Mouse (Mus musculus) small intestine, adult 2 months (tissue): ENCODE results near the gene Gls. TPM values are rescaled to one million over a fixed set of nuclear protein-coding genes. Genes with fewer than 3 reads are reported as not detected.

ENCODE experiments used
- H3K27ac ChIP-seq: fragments of 200-500 bp; 2 replicates; pipeline ENCODE4 v1.5.1; 2012; ENCODE audit warnings: low read depth, low read length, control low read depth, inconsistent platforms; ENCODE audit not compliant: insufficient read depth
- H3K27me3 ChIP-seq: fragments of 200-500 bp; 2 replicates; pipeline ENCODE4 v1.6.1; 2012; ENCODE audit warnings: mild to moderate bottlenecking, moderate library complexity, low read length, inconsistent platforms; ENCODE audit not compliant: control insufficient read depth, insufficient read depth
- H3K36me3 ChIP-seq: fragments of 200-500 bp; 2 replicates; pipeline ENCODE4 v1.6.1; 2012; ENCODE audit warnings: mild to moderate bottlenecking, low read length, control low read depth, inconsistent platforms; ENCODE audit not compliant: control insufficient read depth, insufficient read depth
- H3K4me1 ChIP-seq: fragments of 200-500 bp; 2 replicates; pipeline ENCODE4 v1.6.1; 2012; ENCODE audit warnings: low read length, inconsistent platforms, mixed read lengths; ENCODE audit not compliant: control insufficient read depth, insufficient read depth, insufficient read length
- H3K4me3 ChIP-seq: fragments of 200-500 bp; 2 replicates; pipeline ENCODE4 v1.5.1; 2012; ENCODE audit warnings: low read depth, mild to moderate bottlenecking, control low read depth, inconsistent platforms, low read length, moderate library complexity
- CTCF ChIP-seq: fragments of 200-500 bp; IDR thresholded peaks from 2 replicates; pipeline ENCODE4 v1.5.1; 2012; ENCODE audit warnings: low read depth, mild to moderate bottlenecking, control low read depth, inconsistent platforms, low read length, moderate library complexity, mixed read lengths; ENCODE audit not compliant: insufficient replicate concordance, insufficient read length; ENCODE audit errors: extremely low read depth
- POLR2A ChIP-seq: fragments of 200-500 bp; IDR thresholded peaks from 2 replicates; pipeline ENCODE4 v1.6.1; 2012; ENCODE audit warnings: low read depth, mild to moderate bottlenecking, control low read depth, inconsistent platforms, low read length, moderate library complexity
- WGBS: fragments of 180-500 bp; shearing (Covaris S2); methylation state at CpG from one replicate; pipeline ENCODE4 v1.1.7; 2018; 5-methylcytosine and 5-hydroxymethylcytosine counted together
- polyA plus RNA-seq: library from polyadenylated mRNA; depleted of rRNA; stranded (reverse); fragments of >200 nt; gene quantifications from 2 replicates; pipeline ENCODE4 v1.2.3, GENCODE M21; 2012

Gene Gls
- polyA plus RNA-seq, 1 experiment, result 32.8 TPM

DNA sequence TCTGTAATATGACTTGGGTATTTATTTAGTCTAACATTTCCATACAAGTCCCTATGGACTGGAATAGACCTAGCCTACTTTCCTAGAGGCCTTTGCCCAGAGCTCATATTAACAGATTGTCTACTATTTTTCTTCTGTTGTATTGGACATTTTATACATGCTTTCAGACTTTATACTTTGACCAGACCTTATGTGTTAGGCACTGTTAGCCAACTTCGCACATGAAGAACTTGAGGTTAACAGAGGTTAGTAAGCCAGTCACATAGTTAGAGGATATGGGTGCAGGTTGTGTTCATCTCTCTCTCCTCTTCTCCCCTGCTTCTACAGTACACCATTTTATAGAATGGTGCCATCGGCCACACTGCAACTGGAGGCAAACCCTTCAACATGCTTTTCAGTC is 75.0 kb downstream of the Gls start:
- Histone ChIP-seq H3K4me3 (no peak overlapping the region), H3K27ac (no peak overlapping the region), H3K36me3 (peaks cover 87% of the 10 kb centered on the region), H3K4me1 (no peaks in the 10 kb centered on the region), H3K27me3 (no peaks in the 10 kb centered on the region)
- WGBS, result 84% methylated on average over 2 of the region's 2 CpGs
- no peak for TF ChIP-seq POLR2A
- TF ChIP-seq CTCF, result no peak

DNA sequence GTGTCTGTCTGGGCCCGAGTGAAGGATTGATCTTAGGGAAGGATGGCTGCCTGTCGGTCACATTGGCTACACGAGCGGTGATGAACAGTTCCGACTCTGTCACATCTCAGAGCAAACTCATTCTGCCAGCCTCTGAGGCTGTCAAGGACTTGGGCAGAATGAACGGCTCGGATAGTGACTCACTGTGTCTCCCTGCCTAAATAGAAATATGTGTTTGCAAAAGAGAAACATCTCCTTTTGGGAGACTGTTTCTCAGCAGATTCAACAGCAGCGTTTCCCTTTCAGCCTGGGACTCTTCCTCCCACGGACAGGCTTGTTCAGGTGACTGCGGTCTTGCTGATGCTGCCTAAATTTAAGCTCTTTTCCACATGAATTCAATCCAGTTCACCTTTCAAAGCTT is 76.7 kb downstream of the Gls start:
- 92% methylated on average over 10 of the region's 10 CpGs for WGBS
- Histone ChIP-seq H3K4me1 (no peaks in the 10 kb centered on the region), H3K27me3 (no peaks in the 10 kb centered on the region), H3K36me3 (peaks cover 88% of the 10 kb centered on the region), H3K27ac (no peak overlapping the region), H3K4me3 (no peak overlapping the region)
- TF ChIP-seq POLR2A (no peak), CTCF (no peak)

DNA sequence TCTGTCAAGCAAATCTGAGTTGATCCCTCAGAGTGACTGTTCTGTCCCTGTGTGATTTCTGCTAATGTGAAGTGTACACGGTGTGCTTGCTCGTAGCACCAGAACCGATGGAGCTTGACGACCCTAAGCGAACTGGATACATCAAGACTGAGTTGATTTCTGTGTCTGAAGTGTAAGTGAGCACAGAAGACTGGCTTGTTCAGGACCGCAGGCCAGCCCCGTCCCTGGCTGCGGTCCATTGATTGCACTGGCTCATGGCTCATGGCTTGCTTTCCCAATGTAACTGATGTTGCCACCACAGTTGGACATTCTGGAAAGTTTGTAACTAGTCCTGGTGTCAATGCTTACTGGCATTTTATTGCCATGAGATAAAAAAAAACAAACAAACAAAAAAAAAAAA is 78.1 kb downstream of the Gls start:
- no peaks in the 10 kb centered on the region for H3K27me3 ChIP-seq
- no peak overlapping the region for H3K27ac ChIP-seq
- TF ChIP-seq POLR2A, result no peak
- no peak for TF ChIP-seq CTCF
- WGBS, result 97% methylated on average over 8 of the region's 8 CpGs
- H3K36me3 ChIP-seq, result peaks cover 92% of the 10 kb centered on the region
- H3K4me3 ChIP-seq, result no peak overlapping the region
- H3K4me1 ChIP-seq, result 0 out of 2 replicates have a peak, but pooled peaks cover 2% of the 10 kb centered on the region

DNA sequence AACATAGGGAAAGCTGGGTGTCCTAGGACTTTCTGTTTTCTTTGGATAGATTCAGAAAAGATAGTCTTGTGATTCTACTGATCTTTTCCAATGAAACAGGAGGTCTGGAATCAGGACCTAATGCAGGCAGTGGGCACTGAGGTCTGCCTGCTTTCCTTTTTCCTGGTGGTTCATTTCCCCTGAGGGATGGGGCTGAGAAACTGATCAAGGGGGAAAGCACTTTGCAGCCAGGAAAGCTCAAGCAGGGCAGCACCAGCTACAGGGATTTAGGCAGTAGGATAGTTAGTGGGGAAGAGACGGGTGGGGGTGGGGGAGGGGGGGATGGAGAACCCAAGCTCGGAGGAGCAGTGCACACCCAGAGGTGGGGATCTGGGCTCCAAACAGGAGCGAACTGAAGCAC is 80.1 kb downstream of the Gls start:
- Histone ChIP-seq H3K27ac (no peak overlapping the region), H3K36me3 (peaks cover 92% of the 10 kb centered on the region), H3K4me1 (0 out of 2 replicates have a peak, but pooled peaks cover 2% of the 10 kb centered on the region), H3K4me3 (no peak overlapping the region), H3K27me3 (no peaks in the 10 kb centered on the region)
- TF ChIP-seq CTCF (no peak), POLR2A (no peak)
- WGBS, result 97% methylated on average over 3 of the region's 3 CpGs

DNA sequence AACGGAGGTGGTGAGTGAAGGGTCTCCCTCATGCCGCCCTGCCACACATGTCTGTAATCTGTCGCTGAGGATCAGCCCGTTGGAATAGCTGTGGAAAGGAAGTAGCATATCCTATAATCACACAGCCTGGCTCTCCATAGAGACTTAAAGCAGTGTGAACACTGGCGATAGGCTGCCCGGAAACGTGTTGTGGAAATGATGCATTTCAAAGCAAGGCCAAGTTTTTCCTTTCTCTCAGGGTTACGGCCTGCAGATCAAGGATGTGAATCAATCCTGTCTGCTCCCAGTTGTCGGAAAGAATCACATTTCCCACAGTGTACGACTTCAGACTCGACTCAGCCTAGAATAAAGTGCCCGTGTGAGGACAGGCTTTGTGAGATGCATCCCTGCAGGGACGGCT is 80.7 kb downstream of the Gls start:
- H3K36me3 ChIP-seq, result peaks cover 92% of the 10 kb centered on the region

DNA sequence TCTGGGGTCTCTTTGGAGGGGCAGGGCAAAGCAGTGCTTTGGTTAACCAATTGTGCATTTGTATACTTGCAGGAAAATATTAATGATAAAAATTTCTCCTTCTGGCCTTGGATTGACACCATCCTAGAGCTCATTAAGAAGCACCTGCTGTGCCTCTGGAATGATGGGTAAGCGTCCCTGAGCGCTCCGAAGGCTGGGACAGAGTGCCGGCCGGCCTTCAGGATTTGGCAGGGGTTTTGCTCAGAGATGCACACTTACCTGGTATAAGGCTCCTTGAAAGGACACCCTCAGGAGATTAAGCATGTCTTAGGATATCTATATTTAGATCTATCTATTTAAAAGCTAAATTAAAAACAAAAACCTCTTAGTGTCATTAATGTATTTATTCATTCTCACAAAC is 81.9 kb downstream of the Gls start:
- TF ChIP-seq CTCF (no peak), POLR2A (no peak)
- 98% methylated on average over 5 of the region's 5 CpGs for WGBS
- Histone ChIP-seq H3K27me3 (no peaks in the 10 kb centered on the region), H3K4me1 (0 out of 2 replicates have a peak, but pooled peaks cover 2% of the 10 kb centered on the region), H3K27ac (no peak overlapping the region), H3K4me3 (no peak overlapping the region), H3K36me3 (peaks cover 88% of the 10 kb centered on the region)

More for the DNA sequence above, 80.7 kb downstream of the Gls start:
- Histone ChIP-seq H3K27ac (no peak overlapping the region), H3K27me3 (no peaks in the 10 kb centered on the region), H3K4me3 (no peak overlapping the region), H3K4me1 (0 out of 2 replicates have a peak, but pooled peaks cover 2% of the 10 kb centered on the region)
- 90% methylated on average over 13 of the region's 13 CpGs for WGBS
- no peak for TF ChIP-seq POLR2A
- no peak for TF ChIP-seq CTCF

DNA sequence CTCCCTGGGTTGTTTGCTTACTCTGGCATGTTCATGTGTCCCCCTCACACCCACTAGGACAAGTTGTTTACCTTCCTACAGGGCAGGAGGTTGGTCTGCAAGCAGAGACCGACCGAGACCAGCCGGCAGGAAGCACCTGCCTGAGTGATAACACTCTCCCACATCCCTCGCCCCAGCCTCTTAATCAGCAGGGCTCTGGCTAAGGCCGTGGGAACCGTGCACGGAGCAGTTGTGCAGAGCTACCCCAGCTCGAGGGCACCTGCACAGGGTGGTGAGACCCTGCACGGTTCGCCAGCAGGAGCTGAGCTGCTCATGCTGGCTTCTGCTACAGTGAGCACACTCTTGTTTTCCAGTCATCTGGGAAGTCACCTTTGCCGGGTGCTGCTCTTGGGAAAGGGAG is 82.4 kb downstream of the Gls start:
- peaks cover 88% of the 10 kb centered on the region for H3K36me3 ChIP-seq
- H3K4me3 ChIP-seq, result no peak overlapping the region
- H3K27me3 ChIP-seq, result no peaks in the 10 kb centered on the region
- H3K4me1 ChIP-seq, result 0 out of 2 replicates have a peak, but pooled peaks cover 2% of the 10 kb centered on the region
- WGBS, result 43% methylated on average over 11 of the region's 11 CpGs
- TF ChIP-seq CTCF, result no peak
- TF ChIP-seq POLR2A, result no peak
- no peak overlapping the region for H3K27ac ChIP-seq
